Mouse (Mus musculus) thymus, postnatal 4 days (tissue): ENCODE measurements around the gene Camk2g.
A peak's percentile ranks its signal among the peaks of the same experiment; 100 is the strongest.

Source experiments
- DNase-seq: peaks from one replicate; pipeline ENCODE4 v3.0.0; 2021

Gene Camk2g

GRCm38 (mm10) chr14:20784708-20785107 is 9.2 kb downstream of the Camk2g start:
- DNase-seq: peak; percentile 63

DNA sequence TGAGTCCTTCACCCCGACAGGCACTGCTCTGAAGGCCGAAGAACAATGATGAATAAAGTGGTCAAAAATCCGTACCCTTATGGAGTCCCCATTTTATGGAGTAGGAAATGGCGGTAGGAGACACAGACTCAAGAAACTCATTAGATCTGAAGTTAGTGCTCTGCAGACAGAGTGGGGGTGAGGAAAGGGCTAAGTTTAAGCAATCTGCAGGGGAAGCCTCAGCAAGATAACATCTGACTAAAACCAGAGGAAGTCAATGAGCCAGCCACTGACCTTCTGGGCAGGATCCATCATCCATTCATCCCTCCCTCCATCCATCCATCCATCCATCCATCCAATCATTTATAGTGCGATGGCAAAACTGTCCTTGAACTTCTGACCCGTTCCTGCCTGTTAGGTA is 10.4 kb downstream of the Camk2g start:
- DNase-seq: no peak

DNA sequence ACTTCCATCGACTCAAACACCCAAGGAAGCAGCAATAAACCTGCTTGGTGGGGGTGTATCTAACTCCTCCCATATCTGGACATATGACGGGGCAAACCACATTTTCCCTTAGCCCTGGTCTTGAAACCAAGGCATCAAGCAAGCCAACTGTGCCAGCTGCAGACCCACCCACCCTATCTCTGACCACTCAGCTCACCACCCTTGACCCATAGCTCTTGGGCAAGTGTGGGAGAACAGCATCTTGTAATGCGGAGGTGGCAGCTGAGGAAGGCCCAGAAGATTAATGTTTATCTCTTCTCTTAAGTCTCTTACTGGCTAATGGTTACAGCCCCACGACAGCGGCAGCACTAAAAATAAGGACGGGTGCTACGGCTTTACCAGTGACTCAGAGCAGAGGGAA is 11.0 kb downstream of the Camk2g start:
- DNase-seq: no peak

- DNase-seq: no peak
These were observed 13.7 kb downstream of the Camk2g start for GRCm38 (mm10) chr14:20780217-20780616.

- DNase-seq: no peak
These were observed 15.4 kb downstream of the Camk2g start for GRCm38 (mm10) chr14:20778496-20778895.

GRCm38 (mm10) chr14:20775661-20776060 is 18.2 kb downstream of the Camk2g start:
- DNase-seq: peak; percentile 35

DNA sequence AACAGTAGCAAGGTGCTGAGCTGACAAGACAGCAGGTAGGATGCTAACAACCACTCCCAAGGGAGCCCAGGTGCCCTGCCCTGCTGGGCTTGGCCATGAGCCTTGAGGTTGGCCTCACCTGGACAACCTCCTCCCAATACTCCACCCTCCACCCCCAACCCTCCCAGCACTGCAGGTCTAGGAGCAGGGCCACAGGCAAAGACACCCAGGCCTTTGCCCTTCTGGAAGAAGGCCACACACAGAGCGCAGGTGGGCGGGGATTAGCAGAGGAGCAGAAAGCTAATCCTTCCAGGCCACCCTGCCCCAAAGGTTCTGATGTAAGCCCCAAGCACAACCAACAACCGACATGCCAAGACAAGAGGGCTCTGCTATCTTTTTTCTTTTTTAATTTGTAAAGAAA is 20.5 kb downstream of the Camk2g start:
- DNase-seq: no peak

DNA sequence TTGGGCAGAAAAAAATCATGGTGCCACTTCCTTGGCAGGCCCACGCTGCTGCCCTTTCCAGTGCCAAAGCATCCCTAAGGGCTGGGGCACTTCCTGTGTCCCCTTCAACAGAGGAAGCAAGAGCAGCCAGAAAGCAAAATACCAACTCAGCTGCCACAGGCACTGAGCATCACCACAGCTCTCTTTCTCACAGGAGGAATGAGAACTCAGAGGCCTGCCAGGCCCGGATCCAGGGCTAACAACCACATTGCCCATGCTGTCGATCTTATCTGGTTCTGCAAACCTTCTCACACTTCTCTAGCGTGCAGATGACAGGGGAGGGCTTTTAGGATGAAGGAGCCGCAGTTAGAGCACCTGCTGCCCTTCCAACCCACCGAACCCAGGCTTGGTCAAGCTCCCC is 21.1 kb downstream of the Camk2g start:
- DNase-seq: no peak

DNA sequence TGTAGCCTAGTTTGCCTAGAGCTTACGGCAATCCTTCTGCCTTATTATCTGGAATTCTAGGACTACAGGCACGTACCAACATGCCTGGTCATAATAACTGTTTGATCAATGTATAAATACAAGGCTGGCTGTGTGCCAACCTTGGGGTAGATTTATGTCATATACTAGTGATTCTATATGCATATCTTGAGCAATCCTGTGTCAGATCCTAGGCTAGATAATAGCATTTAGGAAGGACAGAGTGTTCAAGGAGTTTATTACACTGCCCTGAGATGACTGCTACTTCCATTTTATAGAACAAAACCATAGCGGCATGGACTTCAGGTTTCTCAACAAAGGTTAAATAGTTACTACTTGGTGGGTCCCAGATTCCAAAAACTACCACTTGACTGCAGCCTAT is 21.9 kb downstream of the Camk2g start:
- no peak for DNase-seq

DNA sequence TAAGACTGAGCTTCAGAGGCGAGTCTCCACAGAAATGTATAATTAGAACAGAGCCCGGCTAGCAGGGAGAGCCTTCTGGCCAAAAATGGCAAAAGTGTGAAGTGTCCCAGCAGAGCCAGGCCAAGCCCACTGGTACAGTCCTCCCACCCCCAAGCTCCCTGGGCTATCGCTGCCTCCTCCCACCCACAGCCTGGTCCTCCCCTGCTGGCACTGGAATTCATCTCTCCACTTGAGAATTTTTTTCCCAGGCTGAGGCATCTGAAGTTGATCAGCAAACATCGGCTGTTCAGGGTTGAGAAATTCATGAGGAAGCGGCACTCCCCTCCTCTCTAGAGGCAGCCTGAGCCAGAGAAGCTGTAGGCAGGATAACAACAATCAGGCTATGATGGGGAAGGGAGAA is 25.3 kb downstream of the Camk2g start:
- DNase-seq: no peak

DNA sequence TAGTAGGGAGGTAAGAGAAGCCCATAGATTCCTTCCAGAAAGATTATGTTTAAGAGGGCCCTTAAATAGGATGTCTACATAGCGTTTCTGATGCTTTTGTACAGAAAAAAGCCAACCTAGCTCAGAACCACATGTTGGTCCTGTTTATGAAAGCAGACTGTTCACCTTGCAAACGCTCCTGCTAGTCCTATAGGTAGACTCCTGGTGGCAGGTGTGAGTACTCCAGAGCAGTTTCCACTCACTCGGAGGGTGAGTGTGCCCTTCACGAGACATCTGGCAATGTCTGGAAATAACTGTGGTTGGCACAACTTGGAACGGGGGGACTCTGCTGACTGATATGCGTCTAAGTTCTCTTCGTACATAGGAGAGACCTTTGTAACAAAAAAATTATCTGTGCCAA is 26.0 kb downstream of the Camk2g start:
- no peak for DNase-seq

DNA sequence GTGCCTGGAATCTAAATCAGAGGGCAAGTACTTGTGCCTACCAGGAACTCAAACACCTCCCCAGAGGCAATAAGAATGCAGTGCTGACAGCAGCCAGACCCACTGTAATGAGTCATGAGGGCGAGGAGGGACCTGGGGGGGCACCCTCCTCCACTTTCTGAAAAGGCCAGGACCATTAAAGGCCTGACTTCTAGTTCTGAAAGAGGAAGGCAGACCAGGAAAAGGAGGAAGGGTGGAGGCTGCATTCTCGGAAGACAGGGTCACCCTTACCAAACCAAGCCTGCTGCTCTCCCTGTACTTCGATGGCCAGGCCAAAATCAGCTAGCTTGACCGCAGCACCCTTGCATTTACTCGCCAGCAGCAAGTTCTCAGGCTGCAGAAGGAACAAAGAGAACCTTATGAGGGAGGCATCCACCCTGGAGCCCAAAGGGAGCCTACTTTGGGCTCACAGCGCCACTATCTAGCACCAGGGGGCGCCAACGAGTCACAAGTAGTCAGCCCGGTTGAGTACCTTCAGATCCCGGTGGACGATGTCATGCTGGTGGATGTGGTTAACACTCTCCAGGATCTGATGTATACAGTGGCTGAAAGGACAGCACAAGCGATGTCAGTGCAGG is 28.1 kb downstream of the Camk2g start:
- peak; percentile 95 for DNase-seq

DNA sequence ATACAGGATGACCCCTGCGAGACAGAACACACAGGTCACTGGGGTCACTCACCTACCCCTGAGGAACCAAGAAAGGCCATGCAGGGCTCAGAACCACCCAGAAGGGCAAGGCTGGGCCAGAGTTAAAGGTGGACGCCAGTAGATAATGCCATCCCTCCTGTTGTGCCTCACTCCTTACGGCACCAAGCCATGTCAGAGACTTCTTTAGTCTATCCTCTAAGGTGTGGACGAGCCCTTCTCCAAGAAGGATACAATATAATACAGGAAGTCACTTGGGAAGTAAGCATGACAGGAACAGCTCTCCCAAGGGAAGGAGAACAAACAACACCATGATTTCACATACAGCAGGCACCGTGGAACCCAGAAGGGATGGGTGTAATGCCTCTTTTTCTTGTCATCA is 28.9 kb downstream of the Camk2g start:
- no peak for DNase-seq

GRCm38 (mm10) chr14:20758768-20759435 is 35.0 kb downstream of the Camk2g start:
- DNase-seq: peak; percentile 29

DNA sequence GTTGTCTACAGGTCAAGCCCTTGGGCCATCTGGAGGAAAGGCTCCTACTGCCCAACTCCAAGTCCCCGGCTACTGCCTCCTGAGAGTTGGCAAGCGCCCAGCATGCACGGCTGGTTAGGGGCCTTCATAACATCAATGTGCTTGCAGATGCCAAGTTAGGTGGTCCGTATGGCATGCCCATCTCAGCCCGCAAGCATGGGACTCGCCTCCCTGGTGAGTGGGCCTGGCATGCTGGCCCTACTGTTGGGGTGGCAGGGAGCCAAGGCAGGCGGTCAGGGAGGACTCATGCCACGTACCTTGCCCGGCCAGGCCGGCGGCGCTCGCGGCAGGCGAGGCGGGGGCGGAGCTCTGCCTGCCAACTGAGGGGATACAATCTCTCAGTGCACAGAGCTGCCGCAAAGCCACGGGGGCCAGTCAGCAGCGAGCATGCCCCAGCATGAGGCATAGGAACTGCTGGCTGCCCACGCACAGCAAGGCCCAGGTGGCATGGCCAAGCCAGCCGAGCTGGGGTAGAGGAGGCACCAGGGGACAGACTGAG is 36.4 kb downstream of the Camk2g start:
- no peak for DNase-seq

DNA sequence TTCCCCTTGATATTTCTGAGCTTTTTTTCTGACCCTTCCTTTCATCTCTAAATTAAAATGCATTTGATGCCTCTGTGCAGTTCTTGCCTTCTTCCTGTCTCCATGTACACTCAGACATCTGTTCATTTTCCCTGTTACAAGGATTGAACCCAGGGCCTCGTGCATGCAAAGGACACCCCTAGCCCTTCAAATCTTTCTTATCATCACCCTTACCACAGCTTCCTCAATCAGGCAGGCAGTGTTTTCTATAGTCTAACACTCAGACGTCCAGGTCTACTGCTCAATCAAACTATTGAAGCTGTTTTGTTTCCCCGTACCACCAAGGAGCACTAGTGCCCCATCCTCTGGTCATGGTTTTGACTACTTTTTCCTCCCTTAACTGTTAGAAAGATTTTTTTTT is 40.1 kb downstream of the Camk2g start:
- DNase-seq: no peak

DNA sequence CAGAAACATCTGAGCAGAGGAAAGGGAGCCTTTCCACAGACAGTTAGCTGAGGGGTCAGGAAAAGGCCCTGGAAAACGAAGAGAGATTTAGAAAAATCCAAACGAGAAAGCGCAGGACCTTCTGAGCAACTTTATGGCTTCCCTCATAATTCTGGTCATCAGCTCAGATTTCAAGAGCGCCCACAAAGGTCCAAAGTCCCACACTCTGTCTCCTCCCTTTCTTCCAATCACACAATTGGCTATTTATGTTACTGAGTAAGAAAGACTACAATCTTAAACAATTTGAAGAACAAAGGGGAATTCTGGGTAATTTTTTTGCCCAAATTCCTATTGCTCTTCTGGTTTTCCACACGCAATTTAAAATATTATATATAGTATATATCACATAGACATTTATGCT is 43.4 kb downstream of the Camk2g start:
- DNase-seq: no peak

DNA sequence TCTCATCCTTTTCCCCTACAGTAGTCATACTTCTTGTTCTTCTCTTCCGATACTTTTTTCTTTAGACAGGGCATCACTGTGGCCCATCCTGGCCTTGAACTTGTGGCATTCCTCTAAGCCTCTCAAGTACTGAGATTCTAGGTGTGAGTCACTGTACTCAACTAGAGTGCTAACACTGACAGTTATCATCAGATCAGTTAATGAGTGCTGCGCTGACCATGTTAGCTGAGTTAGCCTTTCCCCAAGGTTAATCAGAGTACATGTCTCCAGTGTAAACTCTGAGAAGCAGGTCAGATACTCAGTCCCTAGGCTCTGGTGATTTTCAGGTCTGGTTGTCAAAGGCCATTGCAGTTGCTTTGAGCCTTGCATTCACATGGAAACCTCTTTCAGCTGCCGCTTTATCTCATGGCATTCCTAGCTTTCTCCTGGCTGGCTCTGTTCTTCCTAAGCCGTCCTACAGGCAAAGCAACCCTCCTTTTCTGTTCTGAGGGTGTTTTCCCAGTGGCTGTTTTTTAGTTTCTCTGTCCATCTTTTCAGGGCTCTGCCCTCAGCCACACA is 44.3 kb downstream of the Camk2g start:
- DNase-seq: no peak

DNA sequence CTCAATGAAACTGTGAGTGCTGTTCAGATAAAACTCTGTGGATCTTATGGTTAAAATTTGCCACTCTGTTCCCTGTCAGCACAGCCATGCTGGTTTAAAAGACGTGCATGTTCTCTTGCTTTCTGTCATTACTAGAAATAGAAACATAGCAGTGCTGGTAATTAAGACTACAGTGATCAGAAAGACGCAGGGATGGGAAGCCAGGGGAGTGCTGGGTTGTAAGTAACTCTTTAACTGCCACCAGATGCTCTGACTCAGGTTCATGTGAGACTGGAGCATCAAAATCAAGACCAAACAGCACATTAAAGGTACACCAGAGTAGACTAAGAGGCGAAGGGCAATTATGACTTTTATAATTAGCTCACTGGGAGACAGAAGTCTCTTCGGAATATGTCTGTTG is 45.5 kb downstream of the Camk2g start:
- DNase-seq: no peak

GRCm38 (mm10) chr14:20746935-20747334 is 47.0 kb downstream of the Camk2g start:
- DNase-seq: no peak

- no peak for DNase-seq
These were observed 50.3 kb downstream of the Camk2g start for GRCm38 (mm10) chr14:20743614-20744013.

DNA sequence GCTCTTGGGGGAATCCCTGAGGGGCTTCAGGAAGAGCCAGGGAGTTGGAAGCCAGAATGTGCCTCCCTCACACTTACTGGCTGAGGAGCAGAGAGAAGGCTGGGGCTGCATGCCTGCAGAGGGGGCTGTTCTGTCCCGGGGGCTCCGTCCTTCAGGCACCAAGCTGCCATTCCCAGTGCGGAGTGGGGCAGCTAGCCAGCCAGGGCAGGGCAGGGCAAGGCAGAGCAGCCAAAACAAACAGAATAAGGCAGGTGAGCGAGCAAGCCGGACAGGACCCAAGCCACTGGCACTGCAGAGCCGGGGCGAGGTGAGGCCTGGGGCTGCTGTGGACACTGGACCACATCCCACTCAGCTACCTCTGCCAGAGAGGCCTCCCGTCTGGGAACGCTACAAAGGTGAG is 52.6 kb downstream of the Camk2g start:
- no peak for DNase-seq

DNA sequence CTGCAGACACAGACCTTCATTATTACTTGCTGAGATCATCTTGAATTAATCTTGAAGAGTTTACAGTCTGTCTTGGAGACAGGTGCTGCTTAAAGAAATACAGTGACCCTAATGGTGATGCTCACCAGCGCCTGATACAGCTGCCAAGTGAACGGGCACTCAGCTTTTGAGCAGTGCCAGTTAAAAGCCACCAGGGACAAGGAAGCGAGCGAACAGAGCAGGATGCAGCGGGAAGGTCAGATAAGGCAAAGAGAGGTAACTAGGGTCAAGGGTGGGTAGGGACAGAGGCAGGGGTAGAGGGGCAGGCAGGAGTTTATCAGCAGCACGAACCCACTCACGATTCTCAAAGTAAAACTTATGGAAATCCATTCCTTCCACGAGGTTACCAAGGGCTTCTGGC is 55.4 kb downstream of the Camk2g start:
- no peak for DNase-seq

GRCm38 (mm10) chr14:20737306-20737705 is 56.6 kb downstream of the Camk2g start:
- peak; percentile 55 for DNase-seq
